Mouse (Mus musculus): Measurements from ENCODE around the gene Kdm3a. TPM values are rescaled to one million over a fixed set of nuclear protein-coding genes. Genes with fewer than 3 reads are reported as not detected.

Gene Kdm3a
- total and polyA plus RNA-seq, 2 experiments from 2014 or later = 16.6 to 50.9 TPM

DNA sequence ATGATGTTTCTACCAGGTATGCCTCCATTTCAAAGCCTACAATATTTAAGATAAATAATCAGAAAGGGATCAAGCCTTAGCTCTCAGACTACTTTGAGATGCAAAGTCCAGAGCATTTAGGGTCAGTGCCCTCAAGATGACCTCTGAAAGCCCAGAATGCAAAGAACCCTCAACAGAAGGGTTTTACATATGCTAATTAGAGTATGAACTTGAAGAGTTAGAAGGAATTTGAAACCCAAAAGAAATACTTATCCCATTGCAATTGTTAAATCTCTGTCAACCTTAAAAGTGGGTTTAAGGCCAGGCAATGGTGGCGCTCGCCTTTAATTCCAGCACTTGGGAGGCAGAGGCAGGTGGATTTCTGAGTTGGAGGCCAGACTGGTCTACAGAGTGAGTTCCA, 6.8 kb downstream of the Kdm3a start:
- Histone ChIP-seq H3K27me3 (ENCODE audit: control insufficient read depth, insufficient read depth, low read length) (no peaks in the 10 kb centered on the region), H3K9ac (replicated peaks; ENCODE audit: low read depth, low read length) (no peak overlapping the region), H3K9me3 (replicated peaks; ENCODE audit: control insufficient read depth, low read length) (no peaks in the 10 kb centered on the region), H3K4me3 (ENCODE audit: low read depth, low read length) (no peak overlapping the region), H3K4me1 (ENCODE audit: control insufficient read depth, insufficient read depth) (peaks cover 15% of the 10 kb centered on the region), H3K27ac (ENCODE audit: low read depth) (no peak overlapping the region), H3K36me3 (replicated peaks; ENCODE audit: control insufficient read depth, insufficient read depth, low read length) (peaks cover 48% of the 10 kb centered on the region), H3K4me2 (ENCODE audit: low read depth, low read length) (no peak overlapping the region)
- TF ChIP-seq CTCF (IDR thresholded peaks at IDR 0.05; ENCODE audit: low read depth) (no peak), EP300 (IDR thresholded peaks at IDR 0.05; ENCODE audit: low read depth) (no peak)
- WGBS = 88% methylated on average over 2 of the region's 2 CpGs
- DNase-seq (ENCODE audit: low spot score) (no peak), ATAC-seq (ENCODE audit: insufficient read depth, low read depth) (no peak)

DNA sequence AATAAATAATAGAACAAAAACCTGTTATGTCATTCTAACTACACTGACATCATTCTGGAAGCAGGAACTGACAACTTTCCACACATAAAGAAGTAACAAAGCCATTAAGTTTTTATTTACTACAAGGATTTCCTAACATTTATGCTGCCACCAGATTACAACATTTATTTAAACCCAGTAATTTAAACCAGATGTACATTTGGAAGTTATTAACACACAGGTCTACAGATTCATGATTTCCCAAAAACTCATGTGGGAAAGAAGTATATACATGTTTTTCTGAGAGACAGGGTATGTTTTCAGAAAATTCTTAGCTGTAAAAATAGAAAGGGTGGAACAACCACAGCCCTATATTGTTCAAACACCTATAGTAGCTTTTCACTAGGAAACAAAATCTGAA, 8.1 kb downstream of the Kdm3a start:
- ATAC-seq (ENCODE audit: insufficient read depth, low read depth) = no peak
- H3K9me3 ChIP-seq (replicated peaks; ENCODE audit: control insufficient read depth, low read length) = no peaks in the 10 kb centered on the region
- peaks cover 51% of the 10 kb centered on the region for H3K36me3 ChIP-seq (replicated peaks; ENCODE audit: control insufficient read depth, insufficient read depth, low read length)

DNA sequence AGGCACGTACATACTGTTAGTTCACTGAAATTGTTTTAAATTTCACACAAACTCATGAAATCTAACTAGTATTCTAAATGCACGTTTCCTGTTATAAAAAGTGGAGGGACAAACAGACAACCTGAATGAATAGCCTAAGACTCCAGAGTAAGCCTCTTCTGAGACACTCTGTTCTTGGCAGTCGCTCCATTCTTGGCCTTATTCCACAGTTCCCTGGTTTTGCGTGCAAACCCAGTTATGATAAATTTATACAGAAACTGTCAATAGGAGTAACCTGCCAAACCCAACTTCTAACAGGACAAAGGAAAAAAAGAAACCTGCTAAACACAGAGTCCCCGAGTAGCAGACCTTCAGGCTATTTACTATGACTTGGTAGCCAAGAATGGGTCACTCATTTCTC, 10.8 kb downstream of the Kdm3a start:
- no peak for ATAC-seq (ENCODE audit: insufficient read depth, low read depth)
- Histone ChIP-seq H3K27ac (ENCODE audit: low read depth) (no peak overlapping the region), H3K9ac (replicated peaks; ENCODE audit: low read depth, low read length) (no peak overlapping the region), H3K4me3 (ENCODE audit: low read depth, low read length) (no peak overlapping the region), H3K4me2 (ENCODE audit: low read depth, low read length) (no peak overlapping the region), H3K36me3 (replicated peaks; ENCODE audit: control insufficient read depth, insufficient read depth, low read length) (peaks cover 58% of the 10 kb centered on the region), H3K27me3 (ENCODE audit: control insufficient read depth, insufficient read depth, low read length) (no peaks in the 10 kb centered on the region), H3K9me3 (replicated peaks; ENCODE audit: control insufficient read depth, low read length) (no peaks in the 10 kb centered on the region), H3K4me1 (ENCODE audit: control insufficient read depth, insufficient read depth) (no peaks in the 10 kb centered on the region)
- TF ChIP-seq EP300 (IDR thresholded peaks at IDR 0.05; ENCODE audit: low read depth) (no peak), CTCF (IDR thresholded peaks at IDR 0.05; ENCODE audit: low read depth) (no peak)
- DNase-seq (ENCODE audit: low spot score) = no peak
- 60% methylated on average over 5 of the region's 5 CpGs for WGBS

More for the DNA sequence above, 8.1 kb downstream of the Kdm3a start:
- TF ChIP-seq CTCF (IDR thresholded peaks at IDR 0.05; ENCODE audit: low read depth) = no peak
- no peak for TF ChIP-seq EP300 (IDR thresholded peaks at IDR 0.05; ENCODE audit: low read depth)
- Histone ChIP-seq H3K4me2 (ENCODE audit: low read depth, low read length) (no peak overlapping the region), H3K4me3 (ENCODE audit: low read depth, low read length) (no peak overlapping the region), H3K4me1 (ENCODE audit: control insufficient read depth, insufficient read depth) (0 out of 2 replicates have a peak, but pooled peaks cover 3% of the 10 kb centered on the region), H3K27me3 (ENCODE audit: control insufficient read depth, insufficient read depth, low read length) (no peaks in the 10 kb centered on the region), H3K9ac (replicated peaks; ENCODE audit: low read depth, low read length) (no peak overlapping the region), H3K27ac (ENCODE audit: low read depth) (no peak overlapping the region)
- no peak for DNase-seq (ENCODE audit: low spot score)

DNA sequence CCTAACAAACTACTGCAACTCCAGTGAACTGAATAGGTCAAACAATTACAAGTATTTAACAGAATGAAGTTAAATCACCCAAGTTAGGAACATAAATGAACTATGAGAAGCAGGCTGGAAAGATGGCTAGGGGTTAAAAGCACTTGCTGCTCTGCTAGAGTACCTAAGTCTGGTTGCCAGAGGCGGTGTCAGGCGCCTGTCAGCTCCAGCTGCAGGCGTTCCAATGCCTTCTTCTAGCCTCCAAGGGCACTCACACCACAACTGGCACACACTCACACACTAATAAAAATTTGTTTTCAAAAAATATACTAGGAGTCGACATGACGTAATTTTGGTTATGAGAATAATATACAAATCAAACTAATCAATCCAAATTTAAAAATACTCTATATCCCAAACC, 11.2 kb downstream of the Kdm3a start:
- Histone ChIP-seq H3K4me1 (ENCODE audit: control insufficient read depth, insufficient read depth) (no peaks in the 10 kb centered on the region), H3K9ac (replicated peaks; ENCODE audit: low read depth, low read length) (no peak overlapping the region), H3K36me3 (replicated peaks; ENCODE audit: control insufficient read depth, insufficient read depth, low read length) (peaks cover 59% of the 10 kb centered on the region), H3K27ac (ENCODE audit: low read depth) (no peak overlapping the region), H3K4me3 (ENCODE audit: low read depth, low read length) (no peak overlapping the region), H3K27me3 (ENCODE audit: control insufficient read depth, insufficient read depth, low read length) (no peaks in the 10 kb centered on the region), H3K4me2 (ENCODE audit: low read depth, low read length) (no peak overlapping the region), H3K9me3 (replicated peaks; ENCODE audit: control insufficient read depth, low read length) (no peaks in the 10 kb centered on the region)
- WGBS = 56% methylated on average over 5 of the region's 5 CpGs
- ATAC-seq (ENCODE audit: insufficient read depth, low read depth) (no peak), DNase-seq (ENCODE audit: low spot score) (no peak)
- TF ChIP-seq CTCF (IDR thresholded peaks at IDR 0.05; ENCODE audit: low read depth) (no peak), EP300 (IDR thresholded peaks at IDR 0.05; ENCODE audit: low read depth) (no peak)

DNA sequence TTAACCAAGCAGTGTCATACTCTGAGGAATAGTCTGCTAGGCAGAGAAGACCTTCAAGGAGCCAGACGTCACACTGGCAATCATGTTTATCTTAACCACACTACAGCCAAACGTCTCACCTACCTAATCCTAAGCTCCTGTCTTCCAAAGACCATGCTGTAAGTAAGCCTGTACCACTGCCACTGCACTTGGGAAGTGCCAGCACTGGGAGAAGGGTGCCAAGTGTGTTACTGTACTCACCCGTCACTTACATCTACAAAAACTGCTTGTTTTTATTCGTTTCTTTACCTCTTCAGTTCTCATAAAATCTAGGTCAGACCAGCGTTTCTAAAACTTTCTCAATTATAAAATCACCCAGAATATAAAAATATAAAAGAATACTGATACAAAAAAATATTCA, 15.8 kb downstream of the Kdm3a start:
- H3K9ac ChIP-seq (replicated peaks; ENCODE audit: low read depth, low read length) = no peak overlapping the region
- DNase-seq (ENCODE audit: low spot score) (no peak), ATAC-seq (ENCODE audit: insufficient read depth, low read depth) (no peak)
- no peak overlapping the region for H3K4me2 ChIP-seq (ENCODE audit: low read depth, low read length)
- WGBS = 58% methylated on average over 5 of the region's 5 CpGs
- H3K9me3 ChIP-seq (replicated peaks; ENCODE audit: control insufficient read depth, low read length) = no peaks in the 10 kb centered on the region
- no peaks in the 10 kb centered on the region for H3K4me1 ChIP-seq (ENCODE audit: control insufficient read depth, insufficient read depth)
- no peak overlapping the region for H3K27ac ChIP-seq (ENCODE audit: low read depth)
- H3K36me3 ChIP-seq (replicated peaks; ENCODE audit: control insufficient read depth, insufficient read depth, low read length) = peaks cover 70% of the 10 kb centered on the region
- TF ChIP-seq CTCF (IDR thresholded peaks at IDR 0.05; ENCODE audit: low read depth) (no peak), EP300 (IDR thresholded peaks at IDR 0.05; ENCODE audit: low read depth) (no peak)
- H3K4me3 ChIP-seq (ENCODE audit: low read depth, low read length) = no peak overlapping the region
- no peaks in the 10 kb centered on the region for H3K27me3 ChIP-seq (ENCODE audit: control insufficient read depth, insufficient read depth, low read length)

DNA sequence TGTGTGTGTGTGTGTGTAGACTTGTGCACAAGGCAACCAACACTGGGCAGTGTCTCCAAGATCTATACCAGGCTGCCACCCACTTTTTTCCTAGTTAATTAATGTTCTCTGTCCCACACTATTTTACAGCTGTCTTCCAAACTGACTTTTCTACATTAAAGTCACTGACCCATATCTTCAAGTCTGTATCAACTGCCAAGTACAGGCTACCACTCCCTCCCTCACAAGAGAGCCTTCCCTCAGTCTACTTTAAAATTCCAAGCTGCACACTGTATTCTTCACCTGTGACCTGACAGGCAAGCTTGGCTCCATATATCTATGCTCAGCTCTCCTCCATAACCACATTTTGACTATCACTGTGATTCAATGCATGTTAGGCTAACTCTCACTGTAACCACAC, 19.6 kb downstream of the Kdm3a start:
- DNase-seq (ENCODE audit: low spot score) (no peak), ATAC-seq (ENCODE audit: insufficient read depth, low read depth) (no peak)
- Histone ChIP-seq H3K9ac (replicated peaks; ENCODE audit: low read depth, low read length) (no peak overlapping the region), H3K4me2 (ENCODE audit: low read depth, low read length) (no peak overlapping the region), H3K27ac (ENCODE audit: low read depth) (no peak overlapping the region), H3K4me1 (ENCODE audit: control insufficient read depth, insufficient read depth) (no peaks in the 10 kb centered on the region), H3K36me3 (replicated peaks; ENCODE audit: control insufficient read depth, insufficient read depth, low read length) (peaks cover 78% of the 10 kb centered on the region), H3K27me3 (ENCODE audit: control insufficient read depth, insufficient read depth, low read length) (no peaks in the 10 kb centered on the region), H3K9me3 (replicated peaks; ENCODE audit: control insufficient read depth, low read length) (no peaks in the 10 kb centered on the region), H3K4me3 (ENCODE audit: low read depth, low read length) (no peak overlapping the region)
- no peak for TF ChIP-seq CTCF (IDR thresholded peaks at IDR 0.05; ENCODE audit: low read depth)
- no peak for TF ChIP-seq EP300 (IDR thresholded peaks at IDR 0.05; ENCODE audit: low read depth)

Data from heart, postnatal 0 days (tissue).